Mouse (Mus musculus): Measurements from ENCODE around the gene Tspan9. TPM values are rescaled to one million over a fixed set of nuclear protein-coding genes. Genes with fewer than 3 reads are reported as not detected.

Gene Tspan9
- polyA plus RNA-seq, 1 experiment from 2014 or later: 68.2 TPM

GRCm38 (mm10) chr6:127928682-127929081 is 214.7 kb downstream of the Tspan9 start:
- no peak overlapping the region for H3K9ac ChIP-seq (ENCODE audit: low read length)
- no peak overlapping the region for H3K27ac ChIP-seq (replicated peaks; ENCODE audit: low read depth, low read length)
- no peak for DNase-seq (ENCODE audit: low spot score)
- no peak overlapping the region for H3K4me2 ChIP-seq (ENCODE audit: low read depth, severe bottlenecking)
- no peaks in the 10 kb centered on the region for H3K9me3 ChIP-seq (ENCODE audit: control insufficient read depth, low read length)
- peaks cover 15% of the 10 kb centered on the region for H3K4me1 ChIP-seq (ENCODE audit: control insufficient read depth, insufficient read depth, low read length)
- H3K27me3 ChIP-seq (ENCODE audit: control insufficient read depth, insufficient read depth, low read length): no peaks in the 10 kb centered on the region
- no peaks in the 10 kb centered on the region for H3K36me3 ChIP-seq (ENCODE audit: control insufficient read depth, insufficient read depth, low read length)
- 90% methylated on average over 5 of the region's 5 CpGs for WGBS
- no peak overlapping the region for H3K4me3 ChIP-seq (ENCODE audit: low read depth, low read length)
- ATAC-seq (ENCODE audit: insufficient number of reproducible peaks, low FRiP score, low TSS enrichment, low read depth): no peak

- no peak overlapping the region for H3K4me3 ChIP-seq (ENCODE audit: low read depth, low read length)
- no peaks in the 10 kb centered on the region for H3K9me3 ChIP-seq (ENCODE audit: control insufficient read depth, low read length)
- H3K4me2 ChIP-seq (ENCODE audit: low read depth, severe bottlenecking): no peak overlapping the region
- ATAC-seq (ENCODE audit: insufficient number of reproducible peaks, low FRiP score, low TSS enrichment, low read depth) (no peak), DNase-seq (ENCODE audit: low spot score) (no peak)
- H3K27me3 ChIP-seq (ENCODE audit: control insufficient read depth, insufficient read depth, low read length): no peaks in the 10 kb centered on the region
- WGBS: 63% methylated on average over 9 of the region's 9 CpGs
- H3K36me3 ChIP-seq (ENCODE audit: control insufficient read depth, insufficient read depth, low read length): no peaks in the 10 kb centered on the region
- H3K4me1 ChIP-seq (ENCODE audit: control insufficient read depth, insufficient read depth, low read length): peaks cover 4% of the 10 kb centered on the region; the same call in 1 of the 2 replicates
- no peak overlapping the region for H3K9ac ChIP-seq (ENCODE audit: low read length)
- no peak overlapping the region for H3K27ac ChIP-seq (replicated peaks; ENCODE audit: low read depth, low read length)
Observed at GRCm38 (mm10) chr6:127925915-127926314, 217.5 kb downstream of the Tspan9 start.

- peaks cover 4% of the 10 kb centered on the region; the same call in 1 of the 2 replicates for H3K4me1 ChIP-seq (ENCODE audit: control insufficient read depth, insufficient read depth, low read length)
- ATAC-seq (ENCODE audit: insufficient number of reproducible peaks, low FRiP score, low TSS enrichment, low read depth) (no peak), DNase-seq (ENCODE audit: low spot score) (no peak)
- no peak overlapping the region for H3K4me2 ChIP-seq (ENCODE audit: low read depth, severe bottlenecking)
- H3K4me3 ChIP-seq (ENCODE audit: low read depth, low read length): no peak overlapping the region
- H3K9me3 ChIP-seq (ENCODE audit: control insufficient read depth, low read length): no peaks in the 10 kb centered on the region
- WGBS: 75% methylated on average over 6 of the region's 6 CpGs
- H3K27ac ChIP-seq (replicated peaks; ENCODE audit: low read depth, low read length): no peak overlapping the region
- no peaks in the 10 kb centered on the region for H3K27me3 ChIP-seq (ENCODE audit: control insufficient read depth, insufficient read depth, low read length)
- H3K36me3 ChIP-seq (ENCODE audit: control insufficient read depth, insufficient read depth, low read length): no peaks in the 10 kb centered on the region
- no peak overlapping the region for H3K9ac ChIP-seq (ENCODE audit: low read length)
Observed at GRCm38 (mm10) chr6:127924750-127925149, 218.6 kb downstream of the Tspan9 start.

GRCm38 (mm10) chr6:127923296-127923695 is 220.1 kb downstream of the Tspan9 start:
- no peaks in the 10 kb centered on the region for H3K9me3 ChIP-seq (ENCODE audit: control insufficient read depth, low read length)
- no peak overlapping the region for H3K4me2 ChIP-seq (ENCODE audit: low read depth, severe bottlenecking)
- DNase-seq (ENCODE audit: low spot score) (no peak), ATAC-seq (ENCODE audit: insufficient number of reproducible peaks, low FRiP score, low TSS enrichment, low read depth) (no peak)
- no peaks in the 10 kb centered on the region for H3K36me3 ChIP-seq (ENCODE audit: control insufficient read depth, insufficient read depth, low read length)
- 89% methylated on average over 9 of the region's 9 CpGs for WGBS
- H3K9ac ChIP-seq (ENCODE audit: low read length): no peak overlapping the region
- no peak overlapping the region for H3K4me3 ChIP-seq (ENCODE audit: low read depth, low read length)
- H3K4me1 ChIP-seq (ENCODE audit: control insufficient read depth, insufficient read depth, low read length): peaks cover 4% of the 10 kb centered on the region; the same call in 1 of the 2 replicates
- H3K27me3 ChIP-seq (ENCODE audit: control insufficient read depth, insufficient read depth, low read length): no peaks in the 10 kb centered on the region
- H3K27ac ChIP-seq (replicated peaks; ENCODE audit: low read depth, low read length): no peak overlapping the region

- ATAC-seq (ENCODE audit: insufficient number of reproducible peaks, low FRiP score, low TSS enrichment, low read depth) (no peak), DNase-seq (ENCODE audit: low spot score) (no peak)
- no peak overlapping the region for H3K27ac ChIP-seq (replicated peaks; ENCODE audit: low read depth, low read length)
- H3K4me1 ChIP-seq (ENCODE audit: control insufficient read depth, insufficient read depth, low read length): no peaks in the 10 kb centered on the region; the same call in 1 of the 2 replicates
- H3K4me3 ChIP-seq (ENCODE audit: low read depth, low read length): no peak overlapping the region
- H3K9me3 ChIP-seq (ENCODE audit: control insufficient read depth, low read length): no peaks in the 10 kb centered on the region
- WGBS: 66% methylated on average over 9 of the region's 9 CpGs
- H3K4me2 ChIP-seq (ENCODE audit: low read depth, severe bottlenecking): no peak overlapping the region
- H3K27me3 ChIP-seq (ENCODE audit: control insufficient read depth, insufficient read depth, low read length): no peaks in the 10 kb centered on the region
- no peaks in the 10 kb centered on the region for H3K36me3 ChIP-seq (ENCODE audit: control insufficient read depth, insufficient read depth, low read length)
- no peak overlapping the region for H3K9ac ChIP-seq (ENCODE audit: low read length)
Observed at GRCm38 (mm10) chr6:127921996-127922395, 221.4 kb downstream of the Tspan9 start.

GRCm38 (mm10) chr6:127920652-127921051 is 222.7 kb downstream of the Tspan9 start:
- Histone ChIP-seq H3K4me1 (ENCODE audit: control insufficient read depth, insufficient read depth, low read length) (no peaks in the 10 kb centered on the region), H3K36me3 (ENCODE audit: control insufficient read depth, insufficient read depth, low read length) (no peaks in the 10 kb centered on the region), H3K9ac (ENCODE audit: low read length) (no peak overlapping the region), H3K27ac (replicated peaks; ENCODE audit: low read depth, low read length) (no peak overlapping the region), H3K9me3 (ENCODE audit: control insufficient read depth, low read length) (no peaks in the 10 kb centered on the region), H3K4me2 (ENCODE audit: low read depth, severe bottlenecking) (no peak overlapping the region), H3K4me3 (ENCODE audit: low read depth, low read length) (no peak overlapping the region), H3K27me3 (ENCODE audit: control insufficient read depth, insufficient read depth, low read length) (no peaks in the 10 kb centered on the region)
- WGBS: 9% methylated on average over 8 of the region's 8 CpGs
- ATAC-seq (ENCODE audit: insufficient number of reproducible peaks, low FRiP score, low TSS enrichment, low read depth): 0 out of 2 replicates have a peak, but pooled peaks have one; percentile 46
- DNase-seq (ENCODE audit: low spot score): peak; percentile 89

GRCm38 (mm10) chr6:127919491-127919890 is 223.9 kb downstream of the Tspan9 start:
- no peak for ATAC-seq (ENCODE audit: insufficient number of reproducible peaks, low FRiP score, low TSS enrichment, low read depth)
- 86% methylated on average over 6 of the region's 6 CpGs for WGBS

GRCm38 (mm10) chr6:127917712-127918111 is 225.7 kb downstream of the Tspan9 start:
- H3K4me2 ChIP-seq (ENCODE audit: low read depth, severe bottlenecking): no peak overlapping the region
- no peak overlapping the region for H3K27ac ChIP-seq (replicated peaks; ENCODE audit: low read depth, low read length)
- DNase-seq (ENCODE audit: low spot score): no peak
- no peaks in the 10 kb centered on the region for H3K36me3 ChIP-seq (ENCODE audit: control insufficient read depth, insufficient read depth, low read length)
- no peak for ATAC-seq (ENCODE audit: insufficient number of reproducible peaks, low FRiP score, low TSS enrichment, low read depth)
- H3K9ac ChIP-seq (ENCODE audit: low read length): no peak overlapping the region
- H3K4me1 ChIP-seq (ENCODE audit: control insufficient read depth, insufficient read depth, low read length): no peaks in the 10 kb centered on the region
- 76% methylated on average over 4 of the region's 4 CpGs for WGBS
- no peaks in the 10 kb centered on the region for H3K27me3 ChIP-seq (ENCODE audit: control insufficient read depth, insufficient read depth, low read length)
- no peak overlapping the region for H3K4me3 ChIP-seq (ENCODE audit: low read depth, low read length)
- no peaks in the 10 kb centered on the region for H3K9me3 ChIP-seq (ENCODE audit: control insufficient read depth, low read length)

More at GRCm38 (mm10) chr6:127919491-127919890, 223.9 kb downstream of the Tspan9 start:
- Histone ChIP-seq H3K9ac (ENCODE audit: low read length) (no peak overlapping the region), H3K9me3 (ENCODE audit: control insufficient read depth, low read length) (no peaks in the 10 kb centered on the region), H3K27me3 (ENCODE audit: control insufficient read depth, insufficient read depth, low read length) (no peaks in the 10 kb centered on the region), H3K36me3 (ENCODE audit: control insufficient read depth, insufficient read depth, low read length) (no peaks in the 10 kb centered on the region), H3K4me1 (ENCODE audit: control insufficient read depth, insufficient read depth, low read length) (no peaks in the 10 kb centered on the region), H3K4me3 (ENCODE audit: low read depth, low read length) (no peak overlapping the region), H3K4me2 (ENCODE audit: low read depth, severe bottlenecking) (no peak overlapping the region), H3K27ac (replicated peaks; ENCODE audit: low read depth, low read length) (no peak overlapping the region)
- DNase-seq (ENCODE audit: low spot score): no peak

- 86% methylated on average over 3 of the region's 3 CpGs for WGBS
Observed at GRCm38 (mm10) chr6:127916993-127917392, 226.4 kb downstream of the Tspan9 start.

More at GRCm38 (mm10) chr6:127916993-127917392, 226.4 kb downstream of the Tspan9 start:
- Histone ChIP-seq H3K4me1 (ENCODE audit: control insufficient read depth, insufficient read depth, low read length) (no peaks in the 10 kb centered on the region), H3K36me3 (ENCODE audit: control insufficient read depth, insufficient read depth, low read length) (no peaks in the 10 kb centered on the region), H3K4me2 (ENCODE audit: low read depth, severe bottlenecking) (no peak overlapping the region), H3K9ac (ENCODE audit: low read length) (no peak overlapping the region), H3K27me3 (ENCODE audit: control insufficient read depth, insufficient read depth, low read length) (no peaks in the 10 kb centered on the region), H3K4me3 (ENCODE audit: low read depth, low read length) (no peak overlapping the region), H3K9me3 (ENCODE audit: control insufficient read depth, low read length) (no peaks in the 10 kb centered on the region), H3K27ac (replicated peaks; ENCODE audit: low read depth, low read length) (no peak overlapping the region)
- DNase-seq (ENCODE audit: low spot score): no peak
- ATAC-seq (ENCODE audit: insufficient number of reproducible peaks, low FRiP score, low TSS enrichment, low read depth): no peak

Measured in limb, embryonic 11.5 days (tissue).